Mouse (Mus musculus) hindbrain, embryonic 15.5 days (tissue): Measurements from ENCODE around the gene Tmem174. TPM values are rescaled to one million over a fixed set of nuclear protein-coding genes. Genes with fewer than 3 reads are reported as not detected.

Experiments
- ATAC-seq: fragments of 200-750 bp; cut with Nextera tagmentation; 2 replicates; pipeline ENCODE4 v1.8.0; 2017; ENCODE audit warnings: low read depth, moderate number of reproducible peaks, moderate TSS enrichment; ENCODE audit not compliant: low FRiP score
- H3K27ac ChIP-seq: fragments of 300-500 bp; sonication (generic); replicated peaks from 2 replicates; pipeline ENCODE4 v1.5.1; 2015; ENCODE audit warnings: mild to moderate bottlenecking, inconsistent platforms
- H3K27me3 ChIP-seq: fragments of 300-500 bp; sonication (generic); 2 replicates; pipeline ENCODE4 v1.6.1; 2015; ENCODE audit warnings: control low read depth, inconsistent platforms
- H3K36me3 ChIP-seq: fragments of 300-500 bp; sonication (generic); 2 replicates; pipeline ENCODE4 v1.6.1; 2015; ENCODE audit warnings: control low read depth, inconsistent platforms
- H3K4me1 ChIP-seq: fragments of 300-500 bp; sonication (generic); replicated peaks from 2 replicates; pipeline ENCODE4 v1.6.1; 2015; ENCODE audit warnings: control low read depth, inconsistent platforms
- H3K4me2 ChIP-seq: fragments of 300-500 bp; sonication (generic); 2 replicates; pipeline ENCODE4 v1.6.1; 2015; ENCODE audit warnings: moderate library complexity, mild to moderate bottlenecking, inconsistent platforms
- H3K4me3 ChIP-seq: fragments of 300-500 bp; sonication (generic); 2 replicates; pipeline ENCODE4 v1.5.1; 2015; ENCODE audit warnings: mild to moderate bottlenecking, inconsistent platforms
- H3K9ac ChIP-seq: fragments of 300-500 bp; sonication (generic); 2 replicates; pipeline ENCODE4 v1.6.1; 2015; ENCODE audit warnings: inconsistent platforms
- H3K9me3 ChIP-seq: fragments of 300-500 bp; sonication (generic); 2 replicates; pipeline ENCODE4 v1.6.1; 2016; ENCODE audit warnings: control low read depth, inconsistent platforms
- WGBS: fragments of 180-500 bp; shearing (Covaris S2); methylation state at CpG from one replicate; pipeline ENCODE4 v1.1.7; 2015; 5-methylcytosine and 5-hydroxymethylcytosine counted together
- polyA plus RNA-seq: library from polyadenylated mRNA; unstranded; fragments of >200 nt; fragmentation: Nextera tagmentation; extraction: Ambion mirVana; gene quantifications from 2 replicates; pipeline ENCODE4 v1.2.1, GENCODE M21; 2015

The Tmem174 gene
- polyA plus RNA-seq, 1 experiment from 2014 or later, result not detected

- Histone ChIP-seq H3K36me3 (no peaks in the 10 kb centered on the region), H3K9me3 (no peaks in the 10 kb centered on the region), H3K4me2 (no peak overlapping the region), H3K9ac (no peak overlapping the region), H3K27ac (no peak overlapping the region), H3K4me3 (no peak overlapping the region), H3K27me3 (no peaks in the 10 kb centered on the region), H3K4me1 (no peaks in the 10 kb centered on the region)
- ATAC-seq, result no peak
- WGBS, result 89% methylated on average over 20 of the region's 20 CpGs
Observed at GRCm38 (mm10) chr13:98626736-98627135, 10.5 kb downstream of the Tmem174 start.

- WGBS, result 90% methylated on average over 10 of the region's 10 CpGs
- Histone ChIP-seq H3K4me1 (no peaks in the 10 kb centered on the region), H3K4me2 (no peak overlapping the region), H3K9me3 (no peaks in the 10 kb centered on the region), H3K27me3 (no peaks in the 10 kb centered on the region), H3K36me3 (no peaks in the 10 kb centered on the region), H3K4me3 (no peak overlapping the region), H3K27ac (no peak overlapping the region), H3K9ac (no peak overlapping the region)
- no peak for ATAC-seq
Observed at GRCm38 (mm10) chr13:98624506-98624905, 12.7 kb downstream of the Tmem174 start.

- Histone ChIP-seq H3K9ac (no peak overlapping the region), H3K36me3 (no peaks in the 10 kb centered on the region), H3K4me2 (no peak overlapping the region), H3K27me3 (no peaks in the 10 kb centered on the region), H3K9me3 (no peaks in the 10 kb centered on the region), H3K27ac (no peak overlapping the region), H3K4me3 (no peak overlapping the region), H3K4me1 (no peaks in the 10 kb centered on the region)
- no peak for ATAC-seq
- 73% methylated on average over 8 of the region's 8 CpGs for WGBS
Observed at GRCm38 (mm10) chr13:98622881-98623549, 14.2 kb downstream of the Tmem174 start.

GRCm38 (mm10) chr13:98617429-98618067 lies 19.7 kb downstream of the Tmem174 start:
- H3K36me3 ChIP-seq, result no peaks in the 10 kb centered on the region
- H3K4me1 ChIP-seq, result no peaks in the 10 kb centered on the region
- H3K27ac ChIP-seq, result no peak overlapping the region
- no peaks in the 10 kb centered on the region for H3K27me3 ChIP-seq
- WGBS, result 83% methylated on average over 17 of the region's 17 CpGs
- H3K9me3 ChIP-seq, result no peaks in the 10 kb centered on the region
- no peak overlapping the region for H3K9ac ChIP-seq
- no peak for ATAC-seq
- H3K4me3 ChIP-seq, result no peak overlapping the region
- H3K4me2 ChIP-seq, result no peak overlapping the region

- no peaks in the 10 kb centered on the region for H3K9me3 ChIP-seq
- WGBS, result 70% methylated on average over 9 of the region's 9 CpGs
Observed at GRCm38 (mm10) chr13:98607885-98608477, 29.2 kb downstream of the Tmem174 start.

GRCm38 (mm10) chr13:98603799-98604198 lies 33.4 kb downstream of the Tmem174 start:
- no peaks in the 10 kb centered on the region for H3K9me3 ChIP-seq
- no peaks in the 10 kb centered on the region for H3K4me1 ChIP-seq
- H3K4me2 ChIP-seq, result no peak overlapping the region
- H3K27ac ChIP-seq, result no peak overlapping the region
- no peaks in the 10 kb centered on the region for H3K27me3 ChIP-seq
- H3K4me3 ChIP-seq, result no peak overlapping the region
- no peak overlapping the region for H3K9ac ChIP-seq
- H3K36me3 ChIP-seq, result no peaks in the 10 kb centered on the region
- ATAC-seq, result peak; percentile 51; the same call in 1 of the 2 replicates
- WGBS, result 62% methylated on average over 11 of the region's 11 CpGs

More at GRCm38 (mm10) chr13:98607885-98608477, 29.2 kb downstream of the Tmem174 start:
- no peak for ATAC-seq
- Histone ChIP-seq H3K36me3 (no peaks in the 10 kb centered on the region), H3K27me3 (no peaks in the 10 kb centered on the region), H3K4me2 (no peak overlapping the region), H3K9ac (no peak overlapping the region), H3K4me3 (no peak overlapping the region), H3K4me1 (no peaks in the 10 kb centered on the region), H3K27ac (no peak overlapping the region)

- Histone ChIP-seq H3K9ac (no peak overlapping the region), H3K4me2 (no peak overlapping the region), H3K27ac (no peak overlapping the region), H3K36me3 (no peaks in the 10 kb centered on the region), H3K9me3 (no peaks in the 10 kb centered on the region), H3K27me3 (no peaks in the 10 kb centered on the region), H3K4me3 (no peak overlapping the region), H3K4me1 (no peaks in the 10 kb centered on the region)
- WGBS, result 93% methylated on average over 4 of the region's 4 CpGs
- no peak for ATAC-seq
Observed at GRCm38 (mm10) chr13:98596746-98597145, 40.5 kb downstream of the Tmem174 start.

- no peaks in the 10 kb centered on the region for H3K36me3 ChIP-seq
- no peaks in the 10 kb centered on the region; the same call in 1 of the 2 replicates for H3K27me3 ChIP-seq
- H3K27ac ChIP-seq, result no peak overlapping the region
- ATAC-seq, result no peak
- no peaks in the 10 kb centered on the region for H3K4me1 ChIP-seq
- no peak overlapping the region for H3K4me3 ChIP-seq
- H3K9ac ChIP-seq, result no peak overlapping the region
- no peaks in the 10 kb centered on the region for H3K9me3 ChIP-seq
- H3K4me2 ChIP-seq, result no peak overlapping the region
- 63% methylated on average over 10 of the region's 10 CpGs for WGBS
Observed at GRCm38 (mm10) chr13:98594726-98595141, 42.5 kb downstream of the Tmem174 start.

GRCm38 (mm10) chr13:98593938-98594539 lies 43.2 kb downstream of the Tmem174 start:
- Histone ChIP-seq H3K4me2 (no peak overlapping the region), H3K9ac (no peak overlapping the region), H3K9me3 (no peaks in the 10 kb centered on the region), H3K36me3 (no peaks in the 10 kb centered on the region), H3K27ac (no peak overlapping the region), H3K27me3 (peaks cover 3% of the 10 kb centered on the region; the same call in 1 of the 2 replicates), H3K4me1 (peaks cover 3% of the 10 kb centered on the region), H3K4me3 (no peak overlapping the region)
- 74% methylated on average over 11 of the region's 11 CpGs for WGBS
- ATAC-seq, result no peak

- 69% methylated on average over 6 of the region's 6 CpGs for WGBS
- no peak overlapping the region for H3K4me2 ChIP-seq
Observed at GRCm38 (mm10) chr13:98591406-98591805, 45.8 kb downstream of the Tmem174 start.

GRCm38 (mm10) chr13:98590693-98591389 lies 46.4 kb downstream of the Tmem174 start:
- WGBS, result 78% methylated on average over 6 of the region's 6 CpGs
- no peak for ATAC-seq
- H3K4me2 ChIP-seq, result no peak overlapping the region

More at GRCm38 (mm10) chr13:98591406-98591805, 45.8 kb downstream of the Tmem174 start:
- H3K4me3 ChIP-seq, result no peak overlapping the region
- no peaks in the 10 kb centered on the region for H3K9me3 ChIP-seq
- H3K36me3 ChIP-seq, result no peaks in the 10 kb centered on the region
- peaks cover 17% of the 10 kb centered on the region for H3K27me3 ChIP-seq
- peaks cover 23% of the 10 kb centered on the region for H3K4me1 ChIP-seq
- H3K9ac ChIP-seq, result no peak overlapping the region
- ATAC-seq, result no peak
- no peak overlapping the region for H3K27ac ChIP-seq

More at GRCm38 (mm10) chr13:98590693-98591389, 46.4 kb downstream of the Tmem174 start:
- Histone ChIP-seq H3K27ac (no peak overlapping the region), H3K36me3 (no peaks in the 10 kb centered on the region), H3K4me3 (no peak overlapping the region), H3K9me3 (no peaks in the 10 kb centered on the region), H3K4me1 (peaks cover 23% of the 10 kb centered on the region), H3K27me3 (peaks cover 21% of the 10 kb centered on the region), H3K9ac (no peak overlapping the region)
